Mouse (Mus musculus): ENCODE measurements around the gene Fcnb. TPM values are rescaled to one million over a fixed set of nuclear protein-coding genes. Genes with fewer than 3 reads are reported as not detected.

Fcnb gene
- total RNA-seq, 2 experiments from 2014 or later, result 32.4 to 61.5 TPM

DNA sequence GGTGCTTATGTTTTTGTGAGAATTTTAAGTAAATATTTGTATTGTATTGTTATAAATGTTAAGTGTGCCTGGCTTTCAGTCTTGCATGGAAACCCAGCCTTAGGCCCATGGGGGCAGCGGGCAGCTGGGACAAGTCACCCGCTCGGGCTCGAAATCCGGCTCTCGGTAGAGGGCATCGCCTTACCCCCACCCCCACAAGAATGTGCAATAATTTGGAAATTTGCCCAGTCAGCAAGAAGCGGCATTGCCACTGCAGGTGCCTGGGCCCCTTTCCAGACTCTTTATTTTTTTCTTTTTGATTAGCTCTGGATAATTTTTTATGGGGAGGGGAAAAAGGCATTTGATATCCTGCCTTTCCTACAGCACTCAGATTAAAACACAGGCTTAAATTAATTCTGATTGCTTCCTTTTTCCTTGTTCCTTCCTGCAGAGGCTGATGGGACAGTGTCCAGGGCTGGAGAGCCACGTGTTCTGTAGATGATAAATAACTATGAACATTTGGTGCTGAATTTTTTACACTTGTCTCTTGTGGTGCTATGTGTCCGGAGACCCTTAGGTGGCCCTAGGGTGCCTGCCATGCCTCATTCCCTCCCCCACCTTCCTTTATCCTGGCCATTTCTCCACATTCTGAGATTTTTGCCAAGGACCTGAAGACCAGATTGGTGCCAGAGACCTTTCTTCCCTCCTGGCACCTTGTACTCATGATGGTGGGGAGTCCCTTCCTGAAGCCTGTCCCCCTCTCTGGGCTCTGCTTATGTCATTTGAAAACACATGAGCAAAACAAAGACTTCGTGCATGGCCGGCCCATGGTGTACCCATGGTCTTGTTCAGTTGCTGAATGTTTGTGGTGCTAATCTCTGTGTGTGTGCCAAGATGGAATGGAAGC lies 46.9 kb downstream of the Fcnb start:
- no peak for ATAC-seq (replicated peaks; ENCODE audit: poor library complexity, severe bottlenecking)

DNA sequence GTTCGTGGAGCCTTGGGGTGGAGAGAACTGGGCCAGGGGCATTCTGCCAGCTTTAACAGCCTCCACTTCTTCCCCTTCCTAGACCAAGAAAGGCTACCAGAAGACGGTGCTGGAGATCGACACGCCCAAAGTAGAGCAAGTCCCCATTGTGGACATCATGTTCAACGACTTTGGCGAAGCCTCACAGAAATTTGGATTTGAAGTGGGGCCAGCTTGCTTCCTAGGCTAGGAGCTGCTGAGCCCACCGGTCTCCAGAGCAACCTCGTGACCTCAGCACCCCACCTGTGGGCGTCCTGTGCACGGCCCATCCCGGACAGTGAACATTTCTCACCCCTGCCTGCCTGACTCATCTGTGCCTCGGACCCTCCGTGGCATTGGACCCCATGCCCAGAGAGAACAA lies 47.9 kb downstream of the Fcnb start:
- ATAC-seq (replicated peaks; ENCODE audit: poor library complexity, severe bottlenecking), result no peak

GRCm38 (mm10) chr2:28034011-28034710 lies 50.5 kb downstream of the Fcnb start:
- ATAC-seq (replicated peaks; ENCODE audit: poor library complexity, severe bottlenecking), result no peak

DNA sequence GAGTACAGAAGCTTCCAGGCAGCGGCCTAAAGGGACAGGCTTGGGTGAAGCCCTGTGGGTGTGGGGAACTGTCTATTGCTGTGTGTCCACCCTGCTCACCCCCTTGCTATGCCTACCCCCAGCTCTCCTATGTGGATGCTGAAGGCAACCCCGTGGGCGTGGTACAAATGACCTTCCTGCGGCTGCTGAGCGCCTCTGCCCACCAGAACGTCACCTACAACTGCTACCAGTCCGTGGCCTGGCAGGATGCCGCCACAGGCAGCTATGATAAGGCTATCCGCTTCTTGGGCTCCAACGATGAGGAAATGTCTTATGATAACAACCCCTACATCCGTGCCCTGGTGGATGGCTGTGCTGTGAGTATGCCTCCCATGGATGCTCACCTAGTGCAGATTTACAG lies 52.2 kb downstream of the Fcnb start:
- ATAC-seq (replicated peaks; ENCODE audit: poor library complexity, severe bottlenecking), result no peak

- ATAC-seq (replicated peaks; ENCODE audit: poor library complexity, severe bottlenecking), result no peak
Measured at GRCm38 (mm10) chr2:28031860-28032259, 52.8 kb downstream of the Fcnb start.

Other genes with a start within 250 kb of the Fcnb start
- not detected in 2 replicates for gene Col5a1, start 198.5 kb downstream of the Fcnb start, total RNA-seq (2014; fragmentation: Nextera tagmentation)
- gene Col5a1, start 198.5 kb downstream of the Fcnb start, total RNA-seq (2017), result not detected in 2 replicates
- 1.3 and 6.3 TPM in 2 replicates for gene Olfm1, start 108.1 kb upstream of the Fcnb start, total RNA-seq (2014; fragmentation: Nextera tagmentation)
- gene Olfm1, start 108.1 kb upstream of the Fcnb start, total RNA-seq (2017), result 0.56 and 0.93 TPM in 2 replicates